In the genomic region with DNA sequence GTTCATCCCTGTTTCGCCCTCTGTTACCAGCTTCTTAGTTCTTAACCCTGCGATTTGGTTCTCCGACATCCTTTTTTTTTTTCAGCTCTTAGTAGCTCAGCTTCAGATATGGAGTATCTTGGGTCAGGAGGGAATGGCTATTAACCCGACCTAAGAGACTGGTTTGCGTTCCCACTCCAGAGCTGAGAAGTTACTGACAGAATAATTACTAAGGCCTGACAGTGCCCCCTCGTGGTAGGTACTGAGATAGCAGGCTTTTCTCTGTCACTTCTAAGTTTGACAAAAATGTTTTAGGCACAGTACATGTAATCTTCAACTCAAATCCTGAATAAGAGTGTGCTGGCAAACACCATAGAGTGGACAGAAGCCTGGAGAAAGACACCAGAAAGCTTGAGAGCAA, we compare ENCODE assay signal across 8 mouse cellular contexts. TPM values are rescaled to one million over a fixed set of nuclear protein-coding genes. Genes with fewer than 3 reads are reported as not detected.
DNase-seq lines count a peak whose midpoint lies in the region; ATAC-seq and TF ChIP-seq lines count a peak whose summit lies in the region.
"Had no signal": no experiment of that assay in that cellular context is flagged by ENCODE, and none has a peak within 500 bp of the region (broad histone marks: within the 10 kb centered on the region; RNA-seq: fewer than 3 reads in every experiment).

No protein-coding gene starts in this region.

- no peaks in the 10 kb centered on the region for H3K4me1 ChIP-seq in G1E (ENCODE audit: insufficient read depth, low read depth, low read length)
- H3K4me1 ChIP-seq in embryonic facial prominence, embryonic 11.5 days (ENCODE audit: control insufficient read depth, insufficient read depth, low read length): no peaks in the 10 kb centered on the region

- intact Hi-C loops in heart, postnatal 25 days (cut with DNase I): loop anchor here (1.0 to 5.0 kb wide), 3 partner anchors 44 to 112 kb away; a partner anchor contains a TSS

- no peak; the same call in 1 of the 2 replicates for ATAC-seq in G1E (ENCODE audit: extremely low read depth, insufficient number of reproducible peaks, low FRiP score, poor library complexity, severe bottlenecking)
- ATAC-seq in embryonic facial prominence, embryonic 11.5 days (replicated peaks; ENCODE audit: insufficient number of reproducible peaks, low FRiP score, low TSS enrichment, low read depth): no peak; the same call in 1 of the 2 replicates

- DNase-seq in G1E (ENCODE audit: low spot score): peak; percentile 6
- DNase-seq in adrenal gland, postnatal 25 days: peak; percentile 70
- peak; percentile 87 for DNase-seq in embryonic facial prominence, embryonic 11.5 days (ENCODE audit: low spot score)
- peak; percentile 41 for DNase-seq in heart, postnatal 25 days (ENCODE audit: low spot score)
- DNase-seq in layer of hippocampus, adult 9-10 months (ENCODE audit: low spot score): peak; percentile 55
- DNase-seq in lung, postnatal 10 days: peak; percentile 86
- DNase-seq in skeletal muscle tissue, adult 2 months (ENCODE audit: low read depth, low spot score): peak; percentile 54

- no peaks in the 10 kb centered on the region for H3K9me3 ChIP-seq in G1E (replicated peaks)
- H3K9me3 ChIP-seq in embryonic facial prominence, embryonic 11.5 days (replicated peaks; ENCODE audit: control insufficient read depth, low read length): no peaks in the 10 kb centered on the region

- TF ChIP-seq CTCF in G1E (IDR thresholded peaks at IDR 0.05; ENCODE audit: low read depth, low read length): peak; percentile 82

- no peaks in the 10 kb centered on the region for H3K36me3 ChIP-seq in G1E (replicated peaks)
- no peaks in the 10 kb centered on the region for H3K36me3 ChIP-seq in embryonic facial prominence, embryonic 11.5 days (replicated peaks; ENCODE audit: control insufficient read depth, insufficient read depth, low read depth, low read length)

- 27% methylated on average over 6 of the region's 6 CpGs for WGBS in embryonic facial prominence, embryonic 11.5 days

- H3K4me2 ChIP-seq in embryonic facial prominence, embryonic 11.5 days (ENCODE audit: low read depth, low read length): no peak overlapping the region

- no peak overlapping the region for H3K27ac ChIP-seq in embryonic facial prominence, embryonic 11.5 days (replicated peaks; ENCODE audit: low read depth, low read length)

- no peaks in the 10 kb centered on the region for H3K27me3 ChIP-seq in G1E (ENCODE audit: insufficient read depth, low read length)
- no peaks in the 10 kb centered on the region for H3K27me3 ChIP-seq in embryonic facial prominence, embryonic 11.5 days (ENCODE audit: control insufficient read depth, insufficient read depth, low read length)

- H3K4me3 ChIP-seq in G1E (ENCODE audit: low read depth, low read length): no peak overlapping the region
- no peak overlapping the region for H3K4me3 ChIP-seq in embryonic facial prominence, embryonic 11.5 days (ENCODE audit: low read depth, low read length)

- H3K9ac ChIP-seq in embryonic facial prominence, embryonic 11.5 days (replicated peaks; ENCODE audit: low read length): no peak overlapping the region

RNA-seq across cellular contexts. Expression of a gene that starts 27.4 kb away (rescaled TPM):
- total RNA-seq in G1E (2014; fragmentation: Nextera tagmentation) (not detected in 2 replicates), G1E (2017) (not detected in 2 replicates)
- not detected in 2 replicates for polyA plus RNA-seq in G1E (2012)
- total RNA-seq in adrenal gland, postnatal 25 days (2021): not detected in 2 replicates
- polyA plus RNA-seq in embryonic facial prominence, embryonic 11.5 days (2014; fragmentation: Nextera tagmentation; extraction: Ambion mirVana): 0.31 TPM in 1 of 2 replicates, not detected in the other
- not detected for total RNA-seq in heart, postnatal 25 days (2021)
- polyA plus RNA-seq: large intestine, adult 2 months had no signal

RNA-seq across cellular contexts. Expression of a gene that starts 43.5 kb away (rescaled TPM):
- total RNA-seq in G1E (2014; fragmentation: Nextera tagmentation): 0.39 and 1.1 TPM in 2 replicates
- total RNA-seq in G1E (2017): 0.06 and 0.49 TPM in 2 replicates
- 0.09 and 0.14 TPM in 2 replicates for polyA plus RNA-seq in G1E (2012)
- total RNA-seq in adrenal gland, postnatal 25 days (2021): 26.0 and 33.3 TPM in 2 replicates
- 5.1 and 6.2 TPM in 2 replicates for polyA plus RNA-seq in embryonic facial prominence, embryonic 11.5 days (2014; fragmentation: Nextera tagmentation; extraction: Ambion mirVana)
- 10 to 100 TPM; 18.5 to 23.7 TPM for total RNA-seq in heart, postnatal 25 days (2021)

Comparison
In these comparisons a context has a peak if more than half of its experiments do, and no peak if none do; other contexts are left out.
1. DNase-seq: peak in every context shown above with its lines; median percentile 87 in embryonic facial prominence, embryonic 11.5 days; 86 in lung, postnatal 10 days; 70 in adrenal gland, postnatal 25 days; 55 in layer of hippocampus, adult 9-10 months; 54 in skeletal muscle tissue, adult 2 months; 41 in heart, postnatal 25 days; 6 in G1E.
2. RNA of a gene that starts 43.5 kb away (total RNA-seq): 26.0 to 33.3 TPM in adrenal gland, postnatal 25 days and 18.5 to 23.7 TPM in heart, postnatal 25 days; 0.06 to 1.1 TPM in G1E; every median in the first group is over 4 times any median in the second.